Mouse (Mus musculus) embryonic fibroblast, embryonic 13.5 days (primary cell): ENCODE measurements at regions not wholly inside any gene's neighbourhood (a gene's known extent, or its start where the extent isn't known, plus 50 kb on each side); places are given as distances from the start of the nearest gene placed in this dataset.

Source experiments
- CTCF ChIP-seq: IDR thresholded peaks from 2 replicates; pipeline ENCODE4 v1.5.1; 2011; ENCODE audit warnings: mild to moderate bottlenecking, control low read depth, low read length, moderate library complexity, borderline replicate concordance; ENCODE audit not compliant: insufficient read depth
- POLR2A ChIP-seq: IDR thresholded peaks from 2 replicates; pipeline ENCODE4 v1.6.1; 2011; ENCODE audit warnings: low read depth, mild to moderate bottlenecking, control low read depth, low read length, moderate library complexity

- no peak for TF ChIP-seq POLR2A
- no peak for TF ChIP-seq CTCF
These were observed 64.9 kb upstream of the Kcnj16 start for GRCm38 (mm10) chr11:110902918-110903317.
